Mouse (Mus musculus): Measurements from ENCODE around the gene Socs3. TPM values are rescaled to one million over a fixed set of nuclear protein-coding genes. Genes with fewer than 3 reads are reported as not detected.
A peak's percentile ranks its signal among the peaks of the same experiment; 100 is the strongest.

The Socs3 gene
- total and polyA plus RNA-seq, 3 experiments: 0.96 to 1.9 TPM; not detected in 1

DNA sequence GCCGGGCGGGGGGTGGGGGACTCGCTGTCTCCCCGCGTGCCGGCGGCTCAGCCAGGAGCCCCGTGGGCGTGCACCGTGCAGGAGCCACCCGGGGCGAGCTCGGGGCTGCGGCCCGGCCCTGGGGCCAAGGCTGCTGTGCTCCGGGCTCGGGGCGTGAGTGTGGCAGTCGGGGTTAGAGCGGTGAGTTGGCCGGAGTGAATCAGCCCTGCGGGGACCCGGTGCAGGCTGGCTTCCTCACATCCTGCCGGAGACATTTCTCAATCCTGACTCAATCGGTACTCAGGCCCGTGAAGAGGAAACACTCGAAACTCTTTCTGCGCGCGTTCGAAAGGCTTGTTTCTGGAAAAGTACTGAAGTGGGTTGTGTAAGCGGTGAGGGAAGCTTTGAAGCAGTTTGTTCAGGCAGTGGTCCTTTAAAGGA lies 17.2 kb upstream of the Socs3 start:
- H3K9ac ChIP-seq (ENCODE audit: control insufficient read depth, low read depth, low read length, poor library complexity, severe bottlenecking): peak overlapping the region; percentile 89
- peaks cover 7 to 14% of the 10 kb centered on the region in 2 experiments for H3K27me3 ChIP-seq (ENCODE audit: control insufficient read depth in 1 of 2, insufficient read depth in 2 of 2, low read length in 2 of 2)
- H3K79me2 ChIP-seq (ENCODE audit: control insufficient read depth, insufficient read depth, low read length, poor library complexity): peaks cover 54% of the 10 kb centered on the region
- no peaks in the 10 kb centered on the region for H3K9me3 ChIP-seq (replicated peaks; ENCODE audit: insufficient read depth, low read length)
- H3K4me1 ChIP-seq (ENCODE audit: control insufficient read depth in 1 of 2, insufficient read depth in 2 of 2, low read length in 2 of 2): peaks cover 13 to 43% of the 10 kb centered on the region in 2 experiments
- peak; percentile 67 for DNase-seq (ENCODE audit: low read depth, low spot score)
- peak overlapping the region; percentile 91 to 98 for H3K4me3 ChIP-seq (ENCODE audit: control insufficient read depth in 1 of 2, insufficient read depth in 1 of 2, low read depth in 2 of 2, low read length in 2 of 2)
- TF ChIP-seq UBTF (IDR thresholded peaks at IDR 0.05; ENCODE audit: borderline replicate concordance, insufficient read depth, low read depth, low read length) (0 out of 2 replicates have a peak, but pooled peaks have one; percentile 76), MYC (IDR thresholded peaks at IDR 0.05; ENCODE audit: low read depth, low read length) (no peak; the same call in 1 of the 2 replicates), KAT2A (conservative IDR thresholded peaks at IDR 0.05; ENCODE audit: low read depth, low read length) (no peak), MXI1 (IDR thresholded peaks at IDR 0.05; ENCODE audit: low read depth, low read length) (peak; percentile 90), MAX (IDR thresholded peaks at IDR 0.05; ENCODE audit: low read length) (no peak), TBP (IDR thresholded peaks at IDR 0.05; ENCODE audit: low read depth, low read length) (no peak), SIN3A (IDR thresholded peaks at IDR 0.05; ENCODE audit: low read length) (0 out of 2 replicates have a peak, but pooled peaks have one; percentile 25)
- H3K36me3 ChIP-seq (ENCODE audit: control insufficient read depth in 1 of 2, insufficient read depth in 2 of 2, low read length in 2 of 2): peaks cover 0 to 34% of the 10 kb centered on the region in 2 experiments; a peak in 2 of 4 replicates
- H3K27ac ChIP-seq (ENCODE audit: control insufficient read depth, low read depth, low read length): peak overlapping the region; percentile 62

DNA sequence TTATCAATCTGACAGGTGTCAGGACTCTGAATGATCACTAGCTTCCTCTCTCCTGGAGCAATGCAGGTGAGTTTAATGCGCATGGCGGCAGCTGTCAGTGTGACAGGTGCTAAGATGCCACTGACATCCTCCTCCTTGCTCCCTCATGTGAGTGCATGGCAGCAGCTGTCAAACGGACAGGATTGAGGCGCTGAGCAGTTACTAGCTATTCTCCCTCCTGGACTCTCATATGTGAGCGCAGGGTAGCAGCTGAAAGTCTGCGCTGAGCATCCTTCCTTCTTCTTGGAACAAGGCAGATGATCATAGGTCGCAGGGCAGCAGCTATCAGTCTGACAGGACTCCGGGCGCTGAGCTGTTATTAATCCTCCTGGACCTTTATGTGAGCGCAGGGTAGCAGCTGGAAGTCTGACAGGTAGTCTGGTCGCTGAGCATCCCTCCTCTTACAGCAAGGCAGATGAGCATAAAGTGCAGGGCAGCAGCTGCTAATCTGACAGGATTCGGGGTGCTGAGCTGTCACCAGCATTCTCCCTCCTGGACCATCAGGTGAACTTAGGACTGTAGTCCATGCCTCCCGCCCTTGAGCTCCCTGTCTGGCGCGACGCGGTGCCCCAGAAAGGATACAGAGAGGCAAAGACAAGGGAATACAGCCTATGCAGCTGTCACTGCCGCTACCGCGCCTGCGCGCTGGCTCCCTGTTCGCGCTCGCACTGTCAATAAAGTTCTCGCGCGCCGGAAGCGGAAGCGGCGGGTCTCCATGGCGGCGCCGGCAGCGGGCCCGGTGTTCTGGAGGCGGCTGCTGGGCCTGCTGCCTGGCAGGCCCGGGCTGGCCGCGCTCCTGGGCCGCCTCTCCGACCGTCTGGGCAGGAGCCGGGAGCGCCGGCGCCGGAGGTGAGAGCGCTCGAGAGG lies 16.5 kb upstream of the Socs3 start, which contains the start of gene Pgs1:
Gene Pgs1, plus strand, starts transcription at position 167 of the 906 bp plus-strand sequence.
- DNase-seq (ENCODE audit: low read depth, low spot score): peak; percentile 94
- peak; percentile 94 for TF ChIP-seq HCFC1 (IDR thresholded peaks at IDR 0.05; ENCODE audit: low read depth, low read length)
- no peak; the same call in 1 of the 2 replicates for TF ChIP-seq POLR2AphosphoS5 (IDR thresholded peaks at IDR 0.05; ENCODE audit: borderline replicate concordance, low read depth, low read length)
- peak; percentile 95 for TF ChIP-seq MXI1 (IDR thresholded peaks at IDR 0.05; ENCODE audit: low read depth, low read length)
- no peak for TF ChIP-seq USF2 (IDR thresholded peaks at IDR 0.05; ENCODE audit: borderline replicate concordance in 1 of 2, insufficient read depth in 1 of 2, low read depth in 1 of 2, low read length in 2 of 2)
- 0 out of 2 replicates have a peak, but pooled peaks have one; percentile 26 for TF ChIP-seq TCF12 (IDR thresholded peaks at IDR 0.05; ENCODE audit: low read depth, low read length)
- TF ChIP-seq MYC (IDR thresholded peaks at IDR 0.05; ENCODE audit: low read depth, low read length): no peak; the same call in 1 of the 2 replicates
- peak; percentile 89 for TF ChIP-seq NRF1 (IDR thresholded peaks at IDR 0.05; ENCODE audit: insufficient read depth, low read depth, low read length, poor library complexity, severe bottlenecking)
- TF ChIP-seq ELF1 (IDR thresholded peaks at IDR 0.05; ENCODE audit: low read depth, low read length): peak; percentile 97
- TF ChIP-seq E2F4 (IDR thresholded peaks at IDR 0.05; ENCODE audit: borderline replicate concordance, low read depth, low read length): peak; percentile 65; the same call in 1 of the 2 replicates
- peak; percentile 52; the same call in 1 of the 2 replicates for TF ChIP-seq TBP (IDR thresholded peaks at IDR 0.05; ENCODE audit: low read depth, low read length)
- TF ChIP-seq POLR2A (IDR thresholded peaks at IDR 0.05; ENCODE audit: control insufficient read depth in 1 of 2, insufficient read depth in 1 of 2, low read depth in 1 of 2, low read length in 2 of 2, poor library complexity in 1 of 2): peak; percentile 72 to 82; a peak in 2 of 4 replicates
- peak; percentile 79 for TF ChIP-seq NELFE (IDR thresholded peaks at IDR 0.05; ENCODE audit: low read depth, low read length)
- TF ChIP-seq TAL1 (IDR thresholded peaks at IDR 0.05; ENCODE audit: low read length): no peak
- no peak for TF ChIP-seq POLR2AphosphoS2 (IDR thresholded peaks at IDR 0.05; ENCODE audit: low read length)
- peak; percentile 96 for TF ChIP-seq SIN3A (IDR thresholded peaks at IDR 0.05; ENCODE audit: low read length)

More for the DNA sequence above, 16.5 kb upstream of the Socs3 start, which contains the start of gene Pgs1:
- H3K36me3 ChIP-seq (ENCODE audit: control insufficient read depth in 1 of 2, insufficient read depth in 2 of 2, low read length in 2 of 2): peaks cover 0 to 29% of the 10 kb centered on the region in 2 experiments; a peak in 2 of 4 replicates
- H3K4me3 ChIP-seq (ENCODE audit: control insufficient read depth in 1 of 2, insufficient read depth in 1 of 2, low read depth in 2 of 2, low read length in 2 of 2): peak within 1 kb of the TSS; percentile 91 to 98
- peaks cover 13 to 37% of the 10 kb centered on the region in 2 experiments for H3K4me1 ChIP-seq (ENCODE audit: control insufficient read depth in 1 of 2, insufficient read depth in 2 of 2, low read length in 2 of 2)
- H3K27me3 ChIP-seq (ENCODE audit: control insufficient read depth in 1 of 2, insufficient read depth in 2 of 2, low read length in 2 of 2): peaks cover 11 to 14% of the 10 kb centered on the region in 2 experiments
- H3K79me2 ChIP-seq (ENCODE audit: control insufficient read depth, insufficient read depth, low read length, poor library complexity): peaks cover 47% of the 10 kb centered on the region
- H3K9ac ChIP-seq (ENCODE audit: control insufficient read depth, low read depth, low read length, poor library complexity, severe bottlenecking): peak within 1 kb of the TSS; percentile 89
- peak within 1 kb of the TSS; percentile 62 for H3K27ac ChIP-seq (ENCODE audit: control insufficient read depth, low read depth, low read length)
- no peaks in the 10 kb centered on the region for H3K9me3 ChIP-seq (replicated peaks; ENCODE audit: insufficient read depth, low read length)
